Comparison of ENCODE assay signal across 20 mouse cellular contexts in the genomic region with DNA sequence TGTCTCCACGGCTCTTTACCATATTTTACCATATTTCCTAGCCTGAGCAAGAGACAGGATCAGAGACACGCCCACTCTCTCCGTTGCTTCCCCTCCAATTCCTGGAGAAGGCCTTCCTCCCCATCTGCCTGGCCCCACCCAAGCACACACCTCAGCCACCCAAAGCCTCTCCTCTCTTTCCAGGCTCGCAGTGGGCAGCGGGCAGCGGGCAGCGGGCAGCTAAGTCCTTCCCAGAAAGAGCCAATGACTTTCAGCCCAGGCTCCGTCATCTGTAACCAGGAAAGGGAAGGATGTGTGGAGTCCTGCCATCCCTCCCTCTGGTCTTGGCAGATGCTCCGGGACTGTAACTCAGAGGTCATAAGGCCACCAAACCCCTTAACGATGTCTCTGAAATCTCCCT. TPM values are rescaled to one million over a fixed set of nuclear protein-coding genes. Genes with fewer than 3 reads are reported as not detected.
DNase-seq lines count a peak whose midpoint lies in the region; ATAC-seq lines count a peak whose summit lies in the region.
"Had no signal": no experiment of that assay in that cellular context is flagged by ENCODE, and none has a peak within 500 bp of the region (broad histone marks: within the 10 kb centered on the region; RNA-seq: fewer than 3 reads in every experiment).

No protein-coding gene starts in this region.

- 70% methylated on average over 10 of the region's 10 CpGs for WGBS in liver, embryonic 16.5 days (ENCODE audit: insufficient replicate concordance)

- ATAC-seq in liver, embryonic 16.5 days (ENCODE audit: low read depth) = no peak
- ATAC-seq in activated CD4-positive, CD25-positive, alpha-beta regulatory T cell, adult 4 months = no peak

- H3K9ac ChIP-seq in liver, embryonic 16.5 days (ENCODE audit: low read depth, low read length) = no peak overlapping the region; the same call in 1 of the 2 replicates
- H3K9ac ChIP-seq: hindbrain, embryonic 15.5 days; intestine, embryonic 15.5 days; midbrain, embryonic 12.5 days; neural tube, embryonic 12.5 days had no signal

- H3K4me2 ChIP-seq in liver, embryonic 16.5 days (ENCODE audit: low read depth, low read length) = peak overlapping the region; percentile 82; the same call in 1 of the 2 replicates
- H3K4me2 ChIP-seq: hindbrain, embryonic 15.5 days; intestine, embryonic 15.5 days; midbrain, embryonic 12.5 days; neural tube, embryonic 12.5 days had no signal

- DNase-seq in cerebellum, adult 8-10 months = peak; percentile 30
- no peak for DNase-seq in cerebellum, adult 11 months
- DNase-seq in left cerebral cortex, postnatal 4 days = peak; percentile 62
- no peak for DNase-seq in left cerebral cortex, postnatal 36 days (ENCODE audit: low spot score in 2 of 2)
- peak; percentile 70 to 78 for DNase-seq in cerebellum, postnatal 14 days
- DNase-seq in urinary bladder, postnatal 36 days (ENCODE audit: low spot score in 2 of 2) = no peak
- DNase-seq: adrenal gland, adult 2 months; gastrocnemius, postnatal 14 days; kidney, adult 8-10 months; kidney, postnatal 14 days; lung, adult 18-20 months; right cerebral cortex, postnatal 14 days; spleen, adult 18-20 months had no signal

- no peaks in the 10 kb centered on the region for H3K36me3 ChIP-seq in liver, embryonic 16.5 days (ENCODE audit: control insufficient read depth, insufficient read depth)
- H3K36me3 ChIP-seq: forebrain, embryonic 10.5 days; hindbrain, embryonic 15.5 days; intestine, embryonic 15.5 days; midbrain, embryonic 12.5 days; neural tube, embryonic 12.5 days had no signal

- H3K9me3 ChIP-seq in liver, embryonic 16.5 days (replicated peaks; ENCODE audit: control insufficient read depth, low read length) = no peaks in the 10 kb centered on the region
- H3K9me3 ChIP-seq: forebrain, embryonic 10.5 days; hindbrain, embryonic 15.5 days; intestine, embryonic 15.5 days; neural tube, embryonic 12.5 days had no signal

- H3K4me3 ChIP-seq in liver, embryonic 16.5 days (ENCODE audit: low read depth, low read length) = no peak overlapping the region
- H3K4me3 ChIP-seq: forebrain, embryonic 10.5 days; hindbrain, embryonic 15.5 days; intestine, embryonic 15.5 days; midbrain, embryonic 12.5 days; neural tube, embryonic 12.5 days had no signal

- intact Hi-C loops in left cerebral cortex, postnatal 4 days (cut with DNase I) = no loop called here
- intact Hi-C loops in left cerebral cortex, postnatal 36 days (cut with DNase I) = no loop called here

- peaks cover 16% of the 10 kb centered on the region for H3K27me3 ChIP-seq in liver, embryonic 16.5 days (ENCODE audit: control insufficient read depth, insufficient read depth, low read depth, low read length)
- H3K27me3 ChIP-seq: hindbrain, embryonic 15.5 days; intestine, embryonic 15.5 days; midbrain, embryonic 12.5 days; neural tube, embryonic 12.5 days had no signal

- H3K4me1 ChIP-seq in liver, embryonic 16.5 days (ENCODE audit: control insufficient read depth, low read depth, low read length) = peaks cover 53% of the 10 kb centered on the region

- peak overlapping the region; percentile 99 for H3K27ac ChIP-seq in liver, embryonic 16.5 days (ENCODE audit: low read length)
- H3K27ac ChIP-seq: hindbrain, embryonic 15.5 days; intestine, embryonic 15.5 days; midbrain, embryonic 12.5 days; neural tube, embryonic 12.5 days had no signal

RNA-seq across cellular contexts. Expression of gene Mxi1, which starts 50.1 kb away (rescaled TPM):
- total RNA-seq in left cerebral cortex, postnatal 4 days (2021) = 10 to 100 TPM; 32.5 to 34.7 TPM
- total RNA-seq in left cerebral cortex, postnatal 36 days (2021) = 10 to 100 TPM; 91.9 to 94.5 TPM
- polyA plus RNA-seq in liver, embryonic 16.5 days (2015; fragmentation: Nextera tagmentation; extraction: Ambion mirVana) = 14.1 and 16.7 TPM in 2 replicates
- polyA plus RNA-seq in activated CD4-positive, CD25-positive, alpha-beta regulatory T cell, adult 4 months (2017; shearing (Covaris generic)) = 1 to 10 TPM; 4.7 to 4.9 TPM

Comparison
In these comparisons a context has a peak if more than half of its experiments do, and no peak if none do; other contexts are left out.
1. DNase-seq: peak in cerebellum, adult 8-10 months (single experiment), left cerebral cortex, postnatal 4 days (single experiment) and cerebellum, postnatal 14 days (2 of 2); none in cerebellum, adult 11 months (single experiment), left cerebral cortex, postnatal 36 days (0 of 2) and urinary bladder, postnatal 36 days (0 of 2).